Mouse (Mus musculus): ENCODE measurements at regions not wholly inside any gene's neighbourhood (a gene's known extent, or its start where the extent isn't known, plus 50 kb on each side); places are given as distances from the start of the nearest gene placed in this dataset.

DNA sequence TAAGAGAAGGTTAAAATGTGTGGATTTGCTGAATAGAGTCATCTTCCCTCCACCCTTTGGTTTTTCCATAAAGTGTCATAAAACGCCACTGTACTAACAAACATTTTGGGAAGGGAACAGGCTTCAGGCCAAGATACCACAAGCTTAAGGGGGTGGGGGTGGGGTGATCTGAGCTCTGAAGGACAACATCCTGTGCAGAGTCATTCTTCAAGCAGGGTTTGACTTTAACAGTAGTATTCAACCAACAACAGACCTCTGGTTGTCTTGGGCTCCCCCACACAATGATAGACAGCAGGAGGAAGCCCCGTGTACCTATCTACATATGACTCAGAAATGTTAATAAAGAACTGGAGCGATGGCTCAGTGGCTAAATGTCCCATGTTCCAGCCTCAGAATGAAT, 118.9 kb upstream of the Maf start:
- Histone ChIP-seq H3K4me1 (peaks cover 17% of the 10 kb centered on the region), H3K9ac (no peak overlapping the region), H3K27ac (0 out of 2 replicates have a peak overlapping the region, but pooled peaks have one; percentile 7), H3K36me3 (no peaks in the 10 kb centered on the region), H3K4me2 (no peak overlapping the region), H3K4me3 (no peak overlapping the region), H3K27me3 (no peaks in the 10 kb centered on the region), H3K9me3 (no peaks in the 10 kb centered on the region)
- ATAC-seq (ENCODE audit: borderline replicate concordance, extremely low read depth, low FRiP score, low TSS enrichment), result peak; percentile 65; the same call in 1 of the 2 replicates
- WGBS, result 60% methylated on average over 3 of the region's 3 CpGs

DNA sequence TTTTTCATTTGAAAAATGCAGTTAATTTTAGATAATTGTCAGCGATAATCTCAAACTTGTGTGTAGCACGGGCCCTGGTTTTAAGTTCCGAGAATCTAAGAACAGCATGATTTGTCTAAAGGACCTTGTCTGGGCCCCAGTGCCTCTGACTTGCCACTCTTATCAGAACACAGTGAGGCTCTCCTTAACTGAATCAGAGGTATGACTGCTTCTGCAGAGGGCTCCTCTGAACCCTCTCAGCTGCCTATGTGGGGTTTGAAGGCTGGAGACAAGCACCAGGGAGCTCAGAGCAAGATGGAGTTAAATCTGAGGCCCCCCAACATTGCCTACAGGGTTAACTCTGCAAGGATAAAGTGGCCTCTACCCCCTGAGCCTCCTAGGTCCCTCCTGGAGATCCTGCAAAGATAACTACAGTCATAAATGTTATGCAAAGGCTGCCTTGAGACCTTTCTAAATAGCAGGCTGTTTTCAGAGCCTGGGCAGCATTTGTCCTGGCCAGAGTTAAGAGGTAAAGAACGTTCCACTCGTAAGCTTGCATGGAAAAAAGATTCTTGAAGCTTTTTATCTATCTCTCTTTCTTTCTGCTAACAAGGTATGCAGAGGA, 118.4 kb upstream of the Maf start:
- Histone ChIP-seq H3K9me3 (no peaks in the 10 kb centered on the region), H3K4me2 (no peak overlapping the region), H3K4me1 (peaks cover 17% of the 10 kb centered on the region), H3K27me3 (no peaks in the 10 kb centered on the region), H3K27ac (0 out of 2 replicates have a peak overlapping the region, but pooled peaks have one; percentile 7), H3K9ac (no peak overlapping the region), H3K36me3 (no peaks in the 10 kb centered on the region), H3K4me3 (no peak overlapping the region)
- no peak for ATAC-seq (ENCODE audit: borderline replicate concordance, extremely low read depth, low FRiP score, low TSS enrichment)
- 46% methylated on average over 5 of the region's 5 CpGs for WGBS

DNA sequence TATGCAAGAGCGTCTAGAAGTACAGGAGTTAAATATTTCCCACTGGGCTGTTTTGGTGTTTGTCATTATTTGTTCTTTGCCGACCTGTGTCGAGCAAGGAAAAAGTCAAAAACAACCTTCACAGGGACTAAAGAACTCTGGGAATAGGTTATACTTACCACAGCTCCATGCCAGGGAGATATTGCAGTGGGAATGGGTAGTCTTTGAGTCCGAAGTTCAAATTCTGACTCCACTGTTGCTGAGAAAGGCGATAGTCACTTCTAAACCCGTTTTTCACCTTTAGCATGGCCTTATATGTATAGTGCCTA, 116.8 kb upstream of the Maf start:
- peaks cover 17% of the 10 kb centered on the region for H3K4me1 ChIP-seq
- 88% methylated on average over 6 of the region's 6 CpGs for WGBS
- no peaks in the 10 kb centered on the region for H3K36me3 ChIP-seq
- H3K9me3 ChIP-seq, result no peaks in the 10 kb centered on the region
- H3K4me3 ChIP-seq, result no peak overlapping the region
- H3K9ac ChIP-seq, result no peak overlapping the region
- H3K27me3 ChIP-seq, result no peaks in the 10 kb centered on the region
- ATAC-seq (ENCODE audit: borderline replicate concordance, extremely low read depth, low FRiP score, low TSS enrichment), result no peak
- no peak overlapping the region for H3K27ac ChIP-seq
- no peak overlapping the region for H3K4me2 ChIP-seq

DNA sequence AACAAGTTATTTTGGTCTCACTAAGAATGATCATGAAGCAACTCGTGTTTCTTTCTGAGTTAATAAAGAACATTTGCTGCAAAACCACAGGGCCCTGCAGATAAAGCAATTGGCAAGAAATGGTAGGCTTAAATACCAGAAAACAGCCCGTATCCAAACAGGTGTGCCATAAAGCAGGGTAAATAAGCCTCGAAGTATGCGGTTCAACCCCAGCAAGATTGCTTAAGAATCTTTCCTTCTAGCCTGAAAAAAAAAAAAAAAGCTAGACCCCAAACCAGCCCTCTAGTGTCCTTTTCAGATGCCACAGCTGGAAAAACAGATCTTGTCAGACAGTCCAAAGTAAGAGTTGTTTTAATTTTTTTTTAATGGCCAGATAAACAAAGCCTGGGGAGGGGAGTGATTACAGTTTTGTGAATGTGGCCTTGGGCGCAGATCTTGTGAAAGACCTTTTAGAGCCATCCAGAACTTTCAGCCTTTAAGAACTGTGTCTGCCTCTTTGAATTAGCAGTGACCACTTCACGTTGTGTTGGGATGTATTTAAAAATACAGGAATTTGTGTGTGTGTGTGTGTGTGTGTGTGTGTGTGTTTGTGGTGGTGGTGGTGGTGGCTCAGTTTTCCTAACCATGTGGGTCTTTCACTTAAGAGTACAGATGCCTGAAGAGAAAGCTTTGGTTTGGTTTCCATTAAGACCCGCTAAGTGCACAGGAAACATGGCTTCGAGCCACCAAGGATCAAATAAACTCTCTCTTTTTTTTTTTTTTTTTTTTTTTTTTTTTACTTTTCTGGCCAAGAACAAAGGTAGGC, 116.3 kb upstream of the Maf start:
- 61% methylated on average over 8 of the region's 8 CpGs for whole genome bisulfite sequencing
- Histone ChIP-seq H3K27me3 (no peaks in the 10 kb centered on the region), H3K36me3 (no peaks in the 10 kb centered on the region), H3K9me3 (no peaks in the 10 kb centered on the region), H3K27ac (no peak overlapping the region), H3K9ac (no peak overlapping the region), H3K4me2 (no peak overlapping the region), H3K4me3 (no peak overlapping the region), H3K4me1 (peaks cover 17% of the 10 kb centered on the region)
- ATAC-seq (ENCODE audit: borderline replicate concordance, extremely low read depth, low FRiP score, low TSS enrichment), result no peak

DNA sequence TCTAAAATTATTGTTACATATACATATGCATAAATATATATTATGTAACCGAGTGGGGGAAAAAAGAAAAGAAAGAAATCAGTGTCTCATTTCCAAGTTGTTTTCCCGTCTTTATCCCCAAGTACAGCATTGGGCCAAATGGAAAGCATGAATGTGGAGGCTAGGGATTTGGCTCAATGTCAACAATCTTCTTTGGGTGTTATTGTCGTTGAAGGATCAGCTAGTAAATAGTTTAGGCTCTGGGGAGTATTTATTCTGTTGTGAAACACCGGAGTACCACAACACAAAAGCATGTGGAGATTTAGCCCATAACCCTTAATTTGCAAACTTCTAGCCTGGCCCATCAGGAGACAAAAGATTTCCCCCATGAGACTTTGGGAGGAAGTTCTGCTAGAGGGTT, 105.8 kb upstream of the Maf start:
- Histone ChIP-seq H3K4me3 (no peak overlapping the region), H3K27ac (no peak overlapping the region), H3K4me1 (no peaks in the 10 kb centered on the region), H3K36me3 (no peaks in the 10 kb centered on the region), H3K27me3 (no peaks in the 10 kb centered on the region), H3K9me3 (no peaks in the 10 kb centered on the region), H3K9ac (no peak overlapping the region), H3K4me2 (no peak overlapping the region)
- WGBS, result 46% methylated on average over 4 of the region's 4 CpGs
- no peak for ATAC-seq (ENCODE audit: borderline replicate concordance, extremely low read depth, low FRiP score, low TSS enrichment)

DNA sequence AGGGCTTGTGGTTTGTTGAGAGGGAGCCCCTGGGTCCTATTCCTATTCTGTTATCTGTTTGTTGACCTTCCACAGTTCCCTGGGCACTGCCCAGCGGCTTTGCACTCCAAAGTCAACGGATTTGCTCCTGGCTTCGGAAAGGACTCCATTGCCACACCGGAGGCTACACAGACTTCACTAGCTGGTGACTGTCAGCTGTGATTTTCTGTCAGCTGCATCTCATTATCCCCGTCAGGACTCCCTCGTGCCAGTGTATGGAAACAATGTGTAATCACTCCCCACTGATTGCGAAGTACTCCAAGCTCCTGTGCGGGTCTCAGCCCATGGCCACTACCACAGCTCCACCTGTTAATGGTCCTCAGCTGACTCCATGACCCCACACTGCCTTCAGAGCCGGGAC, 99.0 kb upstream of the Maf start:
- no peak overlapping the region for H3K9ac ChIP-seq
- H3K36me3 ChIP-seq, result no peaks in the 10 kb centered on the region
- peak overlapping the region; percentile 31; the same call in 1 of the 2 replicates for H3K27ac ChIP-seq
- no peaks in the 10 kb centered on the region for H3K9me3 ChIP-seq
- no peaks in the 10 kb centered on the region for H3K27me3 ChIP-seq
- H3K4me3 ChIP-seq, result no peak overlapping the region
- peak; percentile 76 for ATAC-seq (ENCODE audit: borderline replicate concordance, extremely low read depth, low FRiP score, low TSS enrichment)
- H3K4me1 ChIP-seq, result peaks cover 12% of the 10 kb centered on the region
- 17% methylated on average over 9 of the region's 9 CpGs for WGBS
- H3K4me2 ChIP-seq, result no peak overlapping the region

DNA sequence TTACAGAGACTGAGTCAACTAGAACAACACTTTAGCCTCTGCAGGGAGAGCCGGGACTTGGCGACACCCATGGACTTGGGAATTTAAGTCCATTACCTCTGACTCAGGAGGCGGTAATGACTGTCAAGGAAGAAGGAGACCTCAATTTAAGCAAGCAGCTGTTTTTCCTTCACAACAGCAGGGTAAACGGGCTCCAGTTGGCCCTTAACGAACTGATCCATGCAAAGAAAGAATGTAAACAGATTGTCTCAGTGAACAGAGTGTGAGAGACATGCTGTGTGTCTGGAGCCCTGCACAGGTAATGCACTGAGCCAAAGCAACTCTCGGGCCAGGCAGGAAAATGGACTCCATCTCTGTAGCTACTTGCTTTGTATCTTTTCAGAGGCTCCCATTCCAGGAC, 98.5 kb upstream of the Maf start:
- H3K4me2 ChIP-seq, result no peak overlapping the region

DNA sequence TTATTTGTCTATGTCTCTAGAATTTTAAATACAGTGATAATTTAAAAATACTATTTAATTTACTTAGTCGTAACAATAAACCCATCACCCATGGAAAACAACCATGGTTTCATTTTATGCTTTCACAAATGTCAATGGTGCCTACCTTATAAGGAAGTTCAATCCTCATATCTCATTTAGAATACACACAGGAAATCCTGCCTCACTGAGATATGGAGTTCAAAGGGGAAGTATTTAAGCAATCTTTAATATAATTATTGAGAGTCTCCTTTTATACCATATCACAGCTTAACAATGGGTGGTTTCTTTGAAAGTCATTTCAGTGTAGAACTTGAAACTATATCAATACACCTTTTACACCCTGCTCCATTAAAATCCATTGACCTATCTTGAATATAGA, 86.0 kb upstream of the Maf start:
- H3K4me2 ChIP-seq, result no peak overlapping the region
- H3K4me1 ChIP-seq, result no peaks in the 10 kb centered on the region
- 57% methylated on average over 1 of the region's 1 CpGs for whole genome bisulfite sequencing
- H3K4me3 ChIP-seq, result no peak overlapping the region
- H3K9ac ChIP-seq, result no peak overlapping the region
- no peaks in the 10 kb centered on the region for H3K36me3 ChIP-seq
- H3K27me3 ChIP-seq, result no peaks in the 10 kb centered on the region
- no peak for ATAC-seq (ENCODE audit: borderline replicate concordance, extremely low read depth, low FRiP score, low TSS enrichment)
- H3K27ac ChIP-seq, result no peak overlapping the region
- H3K9me3 ChIP-seq, result no peaks in the 10 kb centered on the region

More for the DNA sequence above, 98.5 kb upstream of the Maf start:
- H3K27me3 ChIP-seq, result no peaks in the 10 kb centered on the region
- H3K4me1 ChIP-seq, result peaks cover 12% of the 10 kb centered on the region
- 21% methylated on average over 6 of the region's 6 CpGs for WGBS
- peak; percentile 81; the same call in 1 of the 2 replicates for ATAC-seq (ENCODE audit: borderline replicate concordance, extremely low read depth, low FRiP score, low TSS enrichment)
- H3K9me3 ChIP-seq, result no peaks in the 10 kb centered on the region
- no peaks in the 10 kb centered on the region for H3K36me3 ChIP-seq
- H3K4me3 ChIP-seq, result no peak overlapping the region
- H3K9ac ChIP-seq, result no peak overlapping the region
- no peak overlapping the region for H3K27ac ChIP-seq

DNA sequence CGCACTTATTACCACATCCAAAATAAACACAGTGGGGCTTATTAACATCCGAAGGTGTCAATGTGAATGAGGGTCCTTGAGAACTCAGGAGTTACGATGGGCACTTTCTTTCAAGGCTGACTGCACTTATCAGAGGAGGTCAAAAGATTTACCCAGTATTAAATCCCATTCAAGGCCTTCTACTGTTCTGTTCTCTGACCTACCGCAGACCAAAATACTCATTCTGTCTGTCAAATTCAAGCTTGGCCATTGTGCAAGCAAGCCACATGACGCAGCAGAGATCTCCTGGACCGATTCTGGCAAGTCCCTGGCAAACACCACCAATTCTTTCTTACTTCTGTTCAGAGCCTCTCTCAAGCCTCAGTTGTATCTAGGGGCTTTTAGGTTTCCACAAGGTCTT, 80.8 kb upstream of the Maf start:
- Histone ChIP-seq H3K9ac (no peak overlapping the region), H3K4me2 (no peak overlapping the region), H3K27me3 (no peaks in the 10 kb centered on the region), H3K9me3 (no peaks in the 10 kb centered on the region), H3K4me3 (no peak overlapping the region), H3K27ac (no peak overlapping the region), H3K4me1 (no peaks in the 10 kb centered on the region), H3K36me3 (no peaks in the 10 kb centered on the region)
- ATAC-seq (ENCODE audit: borderline replicate concordance, extremely low read depth, low FRiP score, low TSS enrichment), result no peak
- WGBS, result 51% methylated on average over 6 of the region's 6 CpGs

DNA sequence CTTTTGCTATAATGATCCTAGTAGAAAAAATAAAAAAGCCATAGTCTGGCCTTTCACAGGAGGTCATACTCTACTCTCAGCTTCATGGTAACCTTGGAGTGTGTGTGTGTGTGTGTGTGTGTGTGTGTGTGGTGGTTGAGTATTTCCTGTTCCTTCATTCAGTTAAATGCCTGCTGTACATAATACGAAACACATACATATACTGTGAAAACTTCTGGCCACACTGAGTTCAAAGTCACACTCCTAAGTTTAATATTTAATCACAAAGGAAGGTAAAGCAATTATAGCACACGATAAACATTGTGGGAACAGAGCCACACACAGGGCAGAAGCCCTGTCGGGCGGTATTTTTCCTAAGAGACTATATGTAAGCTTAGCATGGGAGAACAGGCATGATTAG, 78.6 kb upstream of the Maf start:
- no peak overlapping the region for H3K4me2 ChIP-seq
- no peaks in the 10 kb centered on the region for H3K27me3 ChIP-seq
- no peaks in the 10 kb centered on the region for H3K9me3 ChIP-seq
- no peaks in the 10 kb centered on the region for H3K4me1 ChIP-seq
- no peaks in the 10 kb centered on the region for H3K36me3 ChIP-seq
- no peak for ATAC-seq (ENCODE audit: borderline replicate concordance, extremely low read depth, low FRiP score, low TSS enrichment)
- H3K9ac ChIP-seq, result no peak overlapping the region
- 87% methylated on average over 4 of the region's 4 CpGs for WGBS
- H3K27ac ChIP-seq, result no peak overlapping the region
- no peak overlapping the region for H3K4me3 ChIP-seq

DNA sequence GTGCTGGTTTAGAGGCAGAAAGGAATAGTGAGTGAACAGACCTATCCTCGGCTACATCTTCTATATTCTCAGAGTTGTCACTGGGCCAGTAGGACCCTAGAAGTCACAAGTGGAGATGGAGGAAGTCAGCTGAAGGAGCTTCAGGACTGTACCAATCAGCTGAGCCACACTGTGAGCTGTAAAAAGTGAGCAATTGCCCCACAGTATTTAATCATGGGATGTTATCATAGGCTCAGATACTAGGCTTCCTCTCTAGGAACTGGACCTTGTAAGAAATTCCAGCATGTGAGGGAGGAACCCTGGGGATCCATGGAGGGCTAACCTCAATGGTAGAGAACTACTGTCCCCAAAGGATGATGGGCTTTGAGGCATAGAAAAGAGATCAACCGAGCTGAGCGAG, 78.2 kb upstream of the Maf start:
- Histone ChIP-seq H3K9ac (no peak overlapping the region), H3K4me2 (no peak overlapping the region), H3K27ac (no peak overlapping the region), H3K4me1 (no peaks in the 10 kb centered on the region), H3K9me3 (no peaks in the 10 kb centered on the region), H3K4me3 (no peak overlapping the region), H3K36me3 (no peaks in the 10 kb centered on the region), H3K27me3 (no peaks in the 10 kb centered on the region)
- no peak for ATAC-seq (ENCODE audit: borderline replicate concordance, extremely low read depth, low FRiP score, low TSS enrichment)
- 94% methylated on average over 3 of the region's 3 CpGs for WGBS

DNA sequence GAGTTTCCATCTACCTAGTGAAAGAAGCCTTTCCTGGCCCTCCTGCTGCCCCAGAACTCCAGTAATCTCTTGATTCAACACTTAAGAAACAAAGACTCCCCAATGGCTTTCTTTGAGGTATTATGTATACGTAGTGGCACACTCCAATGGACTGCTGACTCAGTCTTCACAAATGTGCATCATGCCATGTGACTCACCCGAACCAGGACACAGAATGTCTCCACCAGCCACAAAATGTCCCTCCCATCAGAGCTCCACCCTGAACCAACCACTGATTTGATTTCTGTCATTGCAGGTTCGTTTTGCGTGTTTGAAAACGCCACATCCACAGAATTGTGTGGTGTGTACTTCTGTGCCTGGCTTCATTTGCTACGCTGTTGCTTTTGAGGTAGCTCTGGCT, 75.8 kb upstream of the Maf start:
- Histone ChIP-seq H3K36me3 (no peaks in the 10 kb centered on the region), H3K4me3 (no peak overlapping the region), H3K27ac (no peak overlapping the region), H3K27me3 (no peaks in the 10 kb centered on the region), H3K9me3 (no peaks in the 10 kb centered on the region), H3K4me2 (no peak overlapping the region), H3K4me1 (no peaks in the 10 kb centered on the region), H3K9ac (no peak overlapping the region)
- 83% methylated on average over 6 of the region's 6 CpGs for WGBS
- ATAC-seq (ENCODE audit: borderline replicate concordance, extremely low read depth, low FRiP score, low TSS enrichment), result no peak
